Mouse (Mus musculus) limb, embryonic 10.5 days (tissue): Measurements from ENCODE around the gene Aif1. TPM values are rescaled to one million over a fixed set of nuclear protein-coding genes. Genes with fewer than 3 reads are reported as not detected.

Experiments
- DNase-seq: peaks from one replicate; pipeline ENCODE4 v3.0.0-alpha.2; 2017; ENCODE audit warnings: low spot score
- H3K27ac ChIP-seq: fragments of 300-500 bp; sonication (generic); 2 replicates; pipeline ENCODE4 v1.5.1; 2016; ENCODE audit warnings: mild to moderate bottlenecking
- H3K27me3 ChIP-seq: fragments of 300-500 bp; sonication (generic); 2 replicates; pipeline ENCODE4 v1.6.1; 2016; ENCODE audit warnings: low read depth, mild to moderate bottlenecking; ENCODE audit not compliant: poor library complexity, severe bottlenecking
- H3K36me3 ChIP-seq: fragments of 300-500 bp; sonication (generic); 2 replicates; pipeline ENCODE4 v1.6.1; 2016; ENCODE audit warnings: mild to moderate bottlenecking, moderate library complexity
- H3K4me1 ChIP-seq: fragments of 300-500 bp; sonication (generic); 2 replicates; pipeline ENCODE4 v1.6.1; 2016
- H3K4me3 ChIP-seq: fragments of 300-500 bp; sonication (generic); 2 replicates; pipeline ENCODE4 v1.5.1; 2016; ENCODE audit warnings: mild to moderate bottlenecking, moderate library complexity
- H3K9me3 ChIP-seq: fragments of 300-500 bp; sonication (generic); replicated peaks from 2 replicates; pipeline ENCODE4 v1.6.1; 2016; ENCODE audit warnings: mild to moderate bottlenecking
- WGBS: fragments of 180-500 bp; shearing (Covaris S2); methylation state at CpG from one replicate; pipeline ENCODE4 v1.1.7; 2016; 5-methylcytosine and 5-hydroxymethylcytosine counted together
- polyA plus RNA-seq: library from polyadenylated mRNA; unstranded; fragments of >200 nt; fragmentation: Nextera tagmentation; extraction: Ambion mirVana; gene quantifications from 2 replicates; pipeline ENCODE4 v1.2.1, GENCODE M21; 2016

The Aif1 gene
- polyA plus RNA-seq, 1 experiment from 2014 or later = 1.8 TPM

- 29% methylated on average over 20 of the region's 20 CpGs for WGBS
- Histone ChIP-seq H3K36me3 (no peaks in the 10 kb centered on the region), H3K4me1 (peaks cover 3% of the 10 kb centered on the region), H3K9me3 (no peaks in the 10 kb centered on the region), H3K4me3 (no peak within 1 kb of the TSS; the same call in 1 of the 2 replicates), H3K27ac (no peak within 1 kb of the TSS), H3K27me3 (peaks cover 67% of the 10 kb centered on the region)
- DNase-seq = no peak
Measured at GRCm38 (mm10) chr17:35204494-35205379, 28.9 kb upstream of the Aif1 start, which contains the start of gene Lta. Gene Lta (minus strand): TSS chr17:35205351.

GRCm38 (mm10) chr17:35202442-35202841 lies 26.6 kb upstream of the Aif1 start:
- Histone ChIP-seq H3K27ac (no peak overlapping the region), H3K9me3 (no peaks in the 10 kb centered on the region), H3K36me3 (no peaks in the 10 kb centered on the region), H3K27me3 (peaks cover 87% of the 10 kb centered on the region), H3K4me1 (peaks cover 10% of the 10 kb centered on the region), H3K4me3 (no peak overlapping the region)
- no peak for DNase-seq
- 80% methylated on average over 4 of the region's 4 CpGs for WGBS

GRCm38 (mm10) chr17:35201787-35202186 lies 25.9 kb upstream of the Aif1 start, which contains the start of gene Tnf:
Gene Tnf (minus strand): TSS chr17:35202007.
- H3K4me3 ChIP-seq = no peak within 1 kb of the TSS
- H3K36me3 ChIP-seq = no peaks in the 10 kb centered on the region
- H3K9me3 ChIP-seq = no peaks in the 10 kb centered on the region
- H3K27ac ChIP-seq = no peak within 1 kb of the TSS
- H3K4me1 ChIP-seq = peaks cover 14% of the 10 kb centered on the region
- 34% methylated on average over 13 of the region's 13 CpGs for WGBS
- no peak for DNase-seq
- H3K27me3 ChIP-seq = peaks cover 94% of the 10 kb centered on the region

GRCm38 (mm10) chr17:35201128-35201527 lies 25.3 kb upstream of the Aif1 start:
- Histone ChIP-seq H3K27ac (no peak overlapping the region), H3K9me3 (no peaks in the 10 kb centered on the region), H3K4me1 (peaks cover 20% of the 10 kb centered on the region), H3K4me3 (no peak overlapping the region), H3K36me3 (no peaks in the 10 kb centered on the region), H3K27me3 (peaks cover 95% of the 10 kb centered on the region)
- WGBS = 72% methylated on average over 11 of the region's 11 CpGs
- no peak for DNase-seq

- no peak overlapping the region for H3K27ac ChIP-seq
- DNase-seq = no peak
- peaks cover 97% of the 10 kb centered on the region for H3K27me3 ChIP-seq
- peaks cover 27% of the 10 kb centered on the region for H3K4me1 ChIP-seq
- H3K36me3 ChIP-seq = no peaks in the 10 kb centered on the region
- H3K9me3 ChIP-seq = no peaks in the 10 kb centered on the region
- WGBS = 84% methylated on average over 11 of the region's 11 CpGs
- no peak overlapping the region for H3K4me3 ChIP-seq
Measured at GRCm38 (mm10) chr17:35200398-35200797, 24.5 kb upstream of the Aif1 start.

- Histone ChIP-seq H3K4me1 (peaks cover 38% of the 10 kb centered on the region), H3K27me3 (peaks cover 97% of the 10 kb centered on the region), H3K36me3 (no peaks in the 10 kb centered on the region), H3K4me3 (no peak overlapping the region), H3K27ac (no peak overlapping the region), H3K9me3 (no peaks in the 10 kb centered on the region)
- no peak for DNase-seq
- WGBS = 30% methylated on average over 8 of the region's 8 CpGs
Measured at GRCm38 (mm10) chr17:35198946-35199345, 23.1 kb upstream of the Aif1 start.

GRCm38 (mm10) chr17:35198029-35198428 lies 22.2 kb upstream of the Aif1 start:
- WGBS = 58% methylated on average over 7 of the region's 7 CpGs
- Histone ChIP-seq H3K36me3 (no peaks in the 10 kb centered on the region), H3K9me3 (no peaks in the 10 kb centered on the region), H3K4me1 (peaks cover 40% of the 10 kb centered on the region), H3K27me3 (peaks cover 97% of the 10 kb centered on the region), H3K4me3 (no peak overlapping the region), H3K27ac (no peak overlapping the region)
- DNase-seq = no peak

GRCm38 (mm10) chr17:35197126-35197525 lies 21.3 kb upstream of the Aif1 start:
- no peaks in the 10 kb centered on the region for H3K9me3 ChIP-seq
- DNase-seq = no peak
- WGBS = 51% methylated on average over 6 of the region's 6 CpGs
- no peak overlapping the region for H3K27ac ChIP-seq
- H3K4me3 ChIP-seq = no peak overlapping the region
- no peaks in the 10 kb centered on the region for H3K36me3 ChIP-seq
- H3K27me3 ChIP-seq = peaks cover 87% of the 10 kb centered on the region
- peaks cover 40% of the 10 kb centered on the region for H3K4me1 ChIP-seq

- no peak overlapping the region for H3K27ac ChIP-seq
- no peak for DNase-seq
- peaks cover 40% of the 10 kb centered on the region for H3K4me1 ChIP-seq
- peaks cover 79% of the 10 kb centered on the region for H3K27me3 ChIP-seq
- no peaks in the 10 kb centered on the region for H3K36me3 ChIP-seq
- H3K4me3 ChIP-seq = peak overlapping the region; percentile 50
- WGBS = 36% methylated on average over 9 of the region's 9 CpGs
- no peaks in the 10 kb centered on the region for H3K9me3 ChIP-seq
Measured at GRCm38 (mm10) chr17:35196321-35196641, 20.4 kb upstream of the Aif1 start.

GRCm38 (mm10) chr17:35195631-35196320 lies 19.9 kb upstream of the Aif1 start:
- 2% methylated on average over 66 of the region's 66 CpGs for WGBS
- H3K27ac ChIP-seq = peak overlapping the region; percentile 50; the same call in 1 of the 2 replicates
- H3K27me3 ChIP-seq = peaks cover 74% of the 10 kb centered on the region

GRCm38 (mm10) chr17:35194844-35195630 lies 19.2 kb upstream of the Aif1 start:
- H3K27ac ChIP-seq = peak overlapping the region; percentile 50; the same call in 1 of the 2 replicates
- H3K4me3 ChIP-seq = peak overlapping the region; percentile 50
- H3K36me3 ChIP-seq = no peaks in the 10 kb centered on the region
- H3K4me1 ChIP-seq = peaks cover 40% of the 10 kb centered on the region
- H3K27me3 ChIP-seq = peaks cover 67% of the 10 kb centered on the region
- 41% methylated on average over 19 of the region's 19 CpGs for WGBS
- H3K9me3 ChIP-seq = no peaks in the 10 kb centered on the region
- no peak for DNase-seq

More at GRCm38 (mm10) chr17:35195631-35196320, 19.9 kb upstream of the Aif1 start:
- no peaks in the 10 kb centered on the region for H3K9me3 ChIP-seq
- peak overlapping the region; percentile 50 for H3K4me3 ChIP-seq
- peaks cover 40% of the 10 kb centered on the region for H3K4me1 ChIP-seq
- peak; percentile 88 for DNase-seq
- H3K36me3 ChIP-seq = no peaks in the 10 kb centered on the region
